Mouse (Mus musculus) midbrain, postnatal 0 days (tissue): ENCODE results near the gene Smpd4. TPM values are rescaled to one million over a fixed set of nuclear protein-coding genes. Genes with fewer than 3 reads are reported as not detected.

ENCODE experiments used
- ATAC-seq: fragments of 200-750 bp; cut with Nextera tagmentation; 2 replicates; pipeline ENCODE4 v1.8.0; 2017; ENCODE audit warnings: moderate number of reproducible peaks, mild to moderate bottlenecking, moderate TSS enrichment, moderate library complexity; ENCODE audit not compliant: low FRiP score
- DNase-seq: peaks from one replicate; pipeline ENCODE4 v3.0.0-alpha.2; 2015; ENCODE audit warnings: low spot score
- H3K27ac ChIP-seq: fragments of 300-500 bp; sonication (generic); 2 replicates; pipeline ENCODE4 v1.5.1; 2014; ENCODE audit warnings: low read depth, mild to moderate bottlenecking, low read length, mixed read lengths
- H3K27me3 ChIP-seq: fragments of 300-500 bp; sonication (generic); 2 replicates; pipeline ENCODE4 v1.6.1; 2014; ENCODE audit warnings: low read length, control low read depth, mixed read lengths; ENCODE audit not compliant: insufficient read depth
- H3K36me3 ChIP-seq: fragments of 300-500 bp; sonication (generic); 2 replicates; pipeline ENCODE4 v1.6.1; 2014; ENCODE audit warnings: low read length, control low read depth, mixed read lengths; ENCODE audit not compliant: insufficient read depth
- H3K4me1 ChIP-seq: fragments of 300-500 bp; sonication (generic); 2 replicates; pipeline ENCODE4 v1.6.1; 2014; ENCODE audit warnings: mild to moderate bottlenecking, control low read depth, antibody characterized with exemption, low read length, mixed read lengths; ENCODE audit not compliant: insufficient read depth
- H3K4me2 ChIP-seq: fragments of 300-500 bp; sonication (generic); 2 replicates; pipeline ENCODE4 v1.6.1; 2014; ENCODE audit warnings: low read depth, mild to moderate bottlenecking, low read length, mixed read lengths; ENCODE audit not compliant: poor library complexity, severe bottlenecking
- H3K4me3 ChIP-seq: fragments of 300-500 bp; sonication (generic); 2 replicates; pipeline ENCODE4 v1.5.1; 2014; ENCODE audit warnings: low read depth, mild to moderate bottlenecking, low read length, moderate library complexity
- H3K9ac ChIP-seq: fragments of 300-500 bp; sonication (generic); replicated peaks from 2 replicates; pipeline ENCODE4 v1.6.1; 2014; ENCODE audit warnings: mild to moderate bottlenecking, low read length, moderate library complexity, mixed read lengths; ENCODE audit not compliant: poor library complexity, severe bottlenecking
- H3K9me3 ChIP-seq: fragments of 300-500 bp; sonication (generic); 2 replicates; pipeline ENCODE4 v1.6.1; 2016; ENCODE audit warnings: low read length, control low read depth
- CTCF ChIP-seq: IDR thresholded peaks from 2 replicates; pipeline ENCODE4 v1.5.1; 2016; ENCODE audit warnings: antibody characterized with exemption, mild to moderate bottlenecking
- WGBS: fragments of 180-500 bp; shearing (Covaris S2); extraction: QIAGEN DNeasy Blood & Tissue Kit; methylation state at CpG from one replicate; pipeline ENCODE4 v1.1.7; 2014; 5-methylcytosine and 5-hydroxymethylcytosine counted together
- polyA plus RNA-seq: library from polyadenylated mRNA; unstranded; fragments of >200 nt; fragmentation: Nextera tagmentation; extraction: Ambion mirVana; gene quantifications from 2 replicates; pipeline ENCODE4 v1.2.1, GENCODE M21; 2015
- total RNA-seq: library from RNA; depleted of rRNA; stranded (reverse); fragments of >200 nt; gene quantifications from 2 replicates; pipeline ENCODE4 v1.2.3, GENCODE M21; 2014

The Smpd4 gene
- total and polyA plus RNA-seq, 2 experiments from 2014 or later = 23.4 to 58.5 TPM

- Histone ChIP-seq H3K9ac (no peak overlapping the region), H3K27me3 (no peaks in the 10 kb centered on the region), H3K4me2 (no peak overlapping the region), H3K4me1 (no peaks in the 10 kb centered on the region; the same call in 1 of the 2 replicates), H3K4me3 (no peak overlapping the region), H3K27ac (no peak overlapping the region), H3K36me3 (no peaks in the 10 kb centered on the region), H3K9me3 (no peaks in the 10 kb centered on the region)
- no peak for TF ChIP-seq CTCF
- 85% methylated on average over 5 of the region's 5 CpGs for WGBS
- no peak for ATAC-seq
- DNase-seq = no peak
Observed at GRCm38 (mm10) chr16:17616212-17616611, 2.9 kb upstream of the Smpd4 start.

GRCm38 (mm10) chr16:17617922-17618565, 1.1 kb upstream of the Smpd4 start:
- 0 out of 2 replicates have a peak, but pooled peaks have one; percentile 20 for ATAC-seq
- H3K4me1 ChIP-seq = no peaks in the 10 kb centered on the region; the same call in 1 of the 2 replicates
- H3K9me3 ChIP-seq = no peaks in the 10 kb centered on the region
- DNase-seq = peak; percentile 48
- H3K27ac ChIP-seq = no peak overlapping the region
- H3K9ac ChIP-seq = no peak overlapping the region
- 11% methylated on average over 13 of the region's 13 CpGs for WGBS
- H3K4me2 ChIP-seq = no peak overlapping the region
- peak; percentile 76 for TF ChIP-seq CTCF
- peaks cover 3% of the 10 kb centered on the region; the same call in 1 of the 2 replicates for H3K36me3 ChIP-seq
- H3K27me3 ChIP-seq = no peaks in the 10 kb centered on the region
- H3K4me3 ChIP-seq = no peak overlapping the region

- no peak overlapping the region for H3K27ac ChIP-seq
- WGBS = 91% methylated on average over 1 of the region's 1 CpGs
- H3K27me3 ChIP-seq = no peaks in the 10 kb centered on the region
- TF ChIP-seq CTCF = no peak
- no peaks in the 10 kb centered on the region; the same call in 1 of the 2 replicates for H3K4me1 ChIP-seq
- H3K4me3 ChIP-seq = no peak overlapping the region
- peaks cover 20% of the 10 kb centered on the region for H3K36me3 ChIP-seq
- no peak for DNase-seq
- no peak for ATAC-seq
- H3K9ac ChIP-seq = no peak overlapping the region
- no peaks in the 10 kb centered on the region for H3K9me3 ChIP-seq
- H3K4me2 ChIP-seq = no peak overlapping the region
Observed at GRCm38 (mm10) chr16:17621936-17622335, 2.8 kb downstream of the Smpd4 start.

- 70% methylated on average over 8 of the region's 8 CpGs for WGBS
- H3K9me3 ChIP-seq = no peaks in the 10 kb centered on the region
- H3K27me3 ChIP-seq = no peaks in the 10 kb centered on the region
- H3K4me1 ChIP-seq = no peaks in the 10 kb centered on the region
- peak; percentile 82 for TF ChIP-seq CTCF
- DNase-seq (peak; percentile 74), ATAC-seq (0 out of 2 replicates have a peak, but pooled peaks have one; percentile 60)
- H3K4me2 ChIP-seq = no peak overlapping the region
- no peak overlapping the region for H3K9ac ChIP-seq
- H3K27ac ChIP-seq = no peak overlapping the region
- H3K4me3 ChIP-seq = no peak overlapping the region
- peaks cover 53% of the 10 kb centered on the region for H3K36me3 ChIP-seq
Observed at GRCm38 (mm10) chr16:17625488-17626268, 6.5 kb downstream of the Smpd4 start.

GRCm38 (mm10) chr16:17626269-17626555, 7.1 kb downstream of the Smpd4 start:
- Histone ChIP-seq H3K27me3 (no peaks in the 10 kb centered on the region), H3K4me2 (no peak overlapping the region), H3K9me3 (no peaks in the 10 kb centered on the region), H3K27ac (no peak overlapping the region), H3K36me3 (peaks cover 56% of the 10 kb centered on the region), H3K9ac (no peak overlapping the region), H3K4me3 (no peak overlapping the region), H3K4me1 (no peaks in the 10 kb centered on the region)
- 98% methylated on average over 5 of the region's 5 CpGs for WGBS
- DNase-seq (no peak), ATAC-seq (no peak)
- no peak for TF ChIP-seq CTCF

- Histone ChIP-seq H3K27ac (no peak overlapping the region), H3K4me3 (no peak overlapping the region), H3K9ac (no peak overlapping the region), H3K4me2 (no peak overlapping the region), H3K27me3 (no peaks in the 10 kb centered on the region), H3K36me3 (peaks cover 64% of the 10 kb centered on the region), H3K9me3 (no peaks in the 10 kb centered on the region), H3K4me1 (no peaks in the 10 kb centered on the region)
- ATAC-seq (no peak), DNase-seq (no peak)
- 100% methylated on average over 2 of the region's 2 CpGs for WGBS
- TF ChIP-seq CTCF = no peak
Observed at GRCm38 (mm10) chr16:17632580-17632979, 13.4 kb downstream of the Smpd4 start.
